Mouse (Mus musculus) heart, adult 2 months (tissue): Measurements from ENCODE around the gene Foxl1. TPM values are rescaled to one million over a fixed set of nuclear protein-coding genes. Genes with fewer than 3 reads are reported as not detected.
A peak's percentile ranks its signal among the peaks of the same experiment; 100 is the strongest.

Experiments used
- DNase-seq, 2 experiments: peaks; one replicate each; pipeline ENCODE4 v3.0.0; 2021
- H3K27ac ChIP-seq: fragments of 200-600 bp; 2 replicates; pipeline ENCODE4 v1.8.1; 2022
- H3K27me3 ChIP-seq: fragments of 200-500 bp; 2 replicates; pipeline ENCODE4 v1.6.1; 2012; ENCODE audit warnings: mild to moderate bottlenecking, low read length, inconsistent platforms, mixed read lengths; ENCODE audit not compliant: control insufficient read depth, insufficient read depth
- H3K36me3 ChIP-seq: fragments of 200-500 bp; 2 replicates; pipeline ENCODE4 v1.6.1; 2012; ENCODE audit warnings: low read length, inconsistent platforms; ENCODE audit not compliant: control insufficient read depth, insufficient read depth
- H3K4me1 ChIP-seq: fragments of 200-500 bp; 2 replicates; pipeline ENCODE4 v1.6.1; 2011; ENCODE audit warnings: low read length; ENCODE audit not compliant: control insufficient read depth, insufficient read depth
- H3K4me3 ChIP-seq: fragments of 200-600 bp; 2 replicates; pipeline ENCODE4 v1.8.1; 2022
- H3K79me2 ChIP-seq: fragments of 200-500 bp; replicated peaks from 2 replicates; pipeline ENCODE4 v1.6.1; 2012; ENCODE audit warnings: mild to moderate bottlenecking, inconsistent platforms, low read length, moderate library complexity, mixed read lengths; ENCODE audit not compliant: control insufficient read depth, insufficient read depth
- H3K9ac ChIP-seq: fragments of 200-500 bp; 2 replicates; pipeline ENCODE4 v1.6.1; 2012; ENCODE audit warnings: low read depth, mild to moderate bottlenecking, control low read depth, inconsistent platforms, low read length, mixed read lengths
- CTCF ChIP-seq: fragments of 200-600 bp; IDR thresholded peaks from 2 replicates; pipeline ENCODE4 v1.8.1; 2022; ENCODE audit warnings: antibody characterized with exemption, mild to moderate bottlenecking, moderate library complexity
- EP300 ChIP-seq: fragments of 200-500 bp; IDR thresholded peaks from 2 replicates; pipeline ENCODE4 v1.6.1; 2011; ENCODE audit warnings: low read depth, low read length, control low read depth; ENCODE audit not compliant: insufficient read depth
- POLR2A ChIP-seq: fragments of 200-500 bp; IDR thresholded peaks from 2 replicates; pipeline ENCODE4 v1.6.1; 2011; ENCODE audit warnings: mild to moderate bottlenecking, low read depth, low read length, control low read depth; ENCODE audit not compliant: insufficient read depth
- WGBS: fragments of 180-500 bp; shearing (Covaris S2); methylation state at CpG from one replicate; pipeline ENCODE4 v1.1.7; 2018; 5-methylcytosine and 5-hydroxymethylcytosine counted together
- intact Hi-C: fragments of 180-260 bp; cut with DNase I; formaldehyde crosslinking; loops from one replicate; pipeline ENCODE4 v1.15.1; 2025
- polyA plus RNA-seq: library from polyadenylated mRNA; depleted of rRNA; stranded (reverse); fragments of >200 nt; gene quantifications from 2 replicates; pipeline ENCODE4 v1.2.3, GENCODE M21; 2012
- total RNA-seq, 2 experiments: library from RNA; stranded (reverse); gene quantifications; 2 replicates each; pipeline ENCODE4 v1.2.3; 2021

The Foxl1 gene
- total and polyA plus RNA-seq, 3 experiments: 0.07 to 0.08 (median 0.08) TPM

DNA sequence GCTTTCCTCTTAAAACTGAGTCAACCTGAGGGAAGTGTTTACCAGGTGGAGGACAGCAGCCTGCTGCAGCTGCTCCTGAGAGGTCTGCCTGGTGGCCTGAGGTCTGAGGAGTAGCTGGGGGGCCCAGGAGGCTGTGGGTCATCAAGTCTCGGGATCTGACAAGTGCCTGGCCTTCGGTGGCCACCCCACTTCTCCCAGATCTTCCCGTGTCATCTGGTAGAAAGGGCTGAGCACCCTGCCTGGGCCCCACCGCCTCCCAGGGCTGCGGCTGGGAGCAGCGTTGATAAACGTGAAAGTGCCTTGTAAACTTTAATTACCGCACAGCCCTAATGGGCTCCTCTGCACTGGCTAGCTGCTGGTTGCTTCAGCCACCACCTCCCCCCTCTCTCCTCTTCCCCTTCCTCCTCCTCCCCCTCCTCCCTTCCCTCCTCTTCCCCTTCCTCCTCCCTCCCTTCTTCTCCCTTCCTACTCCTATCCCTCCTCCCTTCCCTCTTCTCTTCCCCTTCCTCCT is 20.9 kb downstream of the Foxl1 start:
- H3K4me3 ChIP-seq: no peak overlapping the region
- H3K4me1 ChIP-seq: peaks cover 3% of the 10 kb centered on the region
- 50% methylated on average over 8 of the region's 8 CpGs for whole genome bisulfite sequencing
- H3K9ac ChIP-seq: no peak overlapping the region
- H3K27ac ChIP-seq: no peak overlapping the region
- no peak for TF ChIP-seq POLR2A
- no peak for TF ChIP-seq EP300
- TF ChIP-seq CTCF: no peak
- no peaks in the 10 kb centered on the region for H3K79me2 ChIP-seq
- no peaks in the 10 kb centered on the region for H3K36me3 ChIP-seq
- no peaks in the 10 kb centered on the region for H3K27me3 ChIP-seq
- no peak for DNase-seq
- intact Hi-C loops: no loop called here

DNA sequence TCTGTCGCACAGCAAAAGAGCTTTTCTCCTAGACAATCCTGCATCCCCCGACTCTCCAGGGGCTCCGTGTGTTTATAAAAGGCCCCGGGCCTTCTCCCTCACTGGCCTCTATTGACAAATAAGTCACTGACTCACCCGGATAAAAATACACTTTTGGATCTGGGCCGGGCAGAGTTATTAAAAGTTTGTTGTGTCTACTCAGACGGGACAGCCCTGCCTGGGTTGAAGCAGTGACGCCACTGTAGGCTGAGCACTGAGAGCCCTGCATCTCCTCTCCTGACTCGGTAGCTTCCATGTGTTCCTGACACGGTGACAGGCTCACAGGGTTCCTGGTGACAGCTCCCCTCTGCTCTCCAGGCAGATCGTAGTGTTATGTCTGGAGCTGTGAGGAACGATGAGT is 24.7 kb downstream of the Foxl1 start:
- intact Hi-C loops: no loop called here
- WGBS: 23% methylated on average over 12 of the region's 12 CpGs
- Histone ChIP-seq H3K36me3 (no peaks in the 10 kb centered on the region), H3K4me3 (no peak overlapping the region), H3K9ac (no peak overlapping the region), H3K4me1 (peaks cover 3% of the 10 kb centered on the region), H3K27ac (peak overlapping the region; percentile 49; the same call in 1 of the 2 replicates), H3K27me3 (no peaks in the 10 kb centered on the region; the same call in 1 of the 2 replicates), H3K79me2 (no peaks in the 10 kb centered on the region)
- no peak for TF ChIP-seq EP300
- no peak for TF ChIP-seq CTCF
- no peak for TF ChIP-seq POLR2A
- peak; percentile 67 to 74 for DNase-seq

DNA sequence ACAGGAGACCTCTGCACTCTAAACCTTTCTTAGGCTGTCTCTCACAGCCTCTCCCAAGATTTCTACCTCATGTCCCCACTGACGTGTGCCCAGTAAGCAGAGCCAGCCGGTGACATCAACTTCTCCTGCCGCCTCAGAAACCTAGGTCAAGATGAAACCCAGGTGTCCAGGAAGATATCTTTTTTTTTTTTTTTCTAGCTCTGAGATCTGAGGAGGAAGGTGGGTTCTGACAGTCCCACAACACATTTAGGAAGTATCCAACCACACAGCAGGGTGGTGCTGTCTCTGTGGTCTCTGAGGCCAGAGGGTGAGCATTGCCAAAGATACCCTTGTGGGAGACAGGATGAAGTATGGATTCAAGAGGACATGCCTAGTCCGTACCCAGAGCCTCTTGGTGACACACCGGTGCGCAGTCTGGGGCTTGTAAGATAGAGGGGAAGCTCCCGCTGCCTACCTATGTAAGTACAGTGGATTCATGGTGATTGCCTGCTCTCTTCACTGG is 29.3 kb downstream of the Foxl1 start:
- 87% methylated on average over 7 of the region's 7 CpGs for WGBS

DNA sequence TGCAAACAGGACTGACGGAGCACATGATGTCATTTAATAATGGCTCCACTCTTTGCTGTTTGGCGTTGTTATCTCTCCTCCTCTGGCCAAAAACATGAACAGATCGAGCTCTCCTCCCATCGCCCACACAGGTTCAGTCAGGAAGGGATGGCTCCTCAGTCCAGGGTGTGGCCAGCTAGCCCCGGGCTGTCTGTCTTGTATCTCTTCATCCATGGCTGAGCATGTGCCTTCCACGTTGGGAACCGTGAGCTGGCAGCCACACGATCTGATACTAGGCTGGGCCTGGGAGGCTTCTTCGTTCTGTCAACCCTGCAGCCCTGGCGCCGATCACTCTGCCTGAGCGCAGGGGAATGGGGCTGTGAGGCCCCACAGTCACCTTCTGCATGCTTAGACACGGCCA is 31.1 kb downstream of the Foxl1 start:
- 56% methylated on average over 13 of the region's 13 CpGs for WGBS
- Histone ChIP-seq H3K27me3 (no peaks in the 10 kb centered on the region; the same call in 1 of the 2 replicates), H3K9ac (no peak overlapping the region)

More for the DNA sequence above, 29.3 kb downstream of the Foxl1 start:
- H3K4me3 ChIP-seq: no peak overlapping the region
- peaks cover 2% of the 10 kb centered on the region for H3K4me1 ChIP-seq
- no peaks in the 10 kb centered on the region for H3K36me3 ChIP-seq
- H3K79me2 ChIP-seq: no peaks in the 10 kb centered on the region
- TF ChIP-seq POLR2A (no peak), CTCF (no peak), EP300 (no peak)
- no peak for DNase-seq
- intact Hi-C loops: no loop called here
- no peak overlapping the region for H3K27ac ChIP-seq
- no peaks in the 10 kb centered on the region; the same call in 1 of the 2 replicates for H3K27me3 ChIP-seq
- H3K9ac ChIP-seq: no peak overlapping the region

DNA sequence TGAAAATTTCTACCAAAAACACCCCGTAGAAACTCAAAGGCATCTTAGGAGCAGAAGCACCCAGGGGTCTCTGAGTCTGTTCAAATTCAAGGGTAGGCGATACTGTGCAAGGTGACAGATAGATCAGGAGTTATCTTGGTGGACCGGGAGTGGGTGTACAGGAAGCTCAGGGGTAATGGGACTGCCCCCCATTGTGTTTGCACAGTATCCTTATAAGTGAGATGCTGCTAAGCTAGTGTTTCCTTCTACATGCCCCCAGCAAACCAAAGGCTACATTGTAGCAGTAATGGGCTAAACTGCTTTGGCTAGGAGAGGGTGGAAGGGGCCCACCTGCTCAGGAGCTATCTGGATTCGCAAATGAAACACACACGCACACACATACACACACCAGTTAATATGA is 33.7 kb downstream of the Foxl1 start:
- H3K9ac ChIP-seq: no peak overlapping the region
- DNase-seq: no peak
- no peaks in the 10 kb centered on the region for H3K27me3 ChIP-seq
- intact Hi-C loops: no loop called here
- no peaks in the 10 kb centered on the region for H3K79me2 ChIP-seq
- H3K4me1 ChIP-seq: peaks cover 3% of the 10 kb centered on the region; the same call in 1 of the 2 replicates
- H3K4me3 ChIP-seq: no peak overlapping the region
- TF ChIP-seq POLR2A (no peak), EP300 (no peak), CTCF (no peak)
- H3K36me3 ChIP-seq: no peaks in the 10 kb centered on the region
- no peak overlapping the region for H3K27ac ChIP-seq
- 86% methylated on average over 5 of the region's 5 CpGs for WGBS

More for the DNA sequence above, 31.1 kb downstream of the Foxl1 start:
- no peak for DNase-seq
- TF ChIP-seq POLR2A: no peak
- TF ChIP-seq CTCF: no peak
- no peak for TF ChIP-seq EP300
- Histone ChIP-seq H3K36me3 (no peaks in the 10 kb centered on the region), H3K79me2 (no peaks in the 10 kb centered on the region), H3K27ac (no peak overlapping the region), H3K4me3 (no peak overlapping the region), H3K4me1 (peaks cover 1% of the 10 kb centered on the region; the same call in 1 of the 2 replicates)
- intact Hi-C loops: no loop called here

DNA sequence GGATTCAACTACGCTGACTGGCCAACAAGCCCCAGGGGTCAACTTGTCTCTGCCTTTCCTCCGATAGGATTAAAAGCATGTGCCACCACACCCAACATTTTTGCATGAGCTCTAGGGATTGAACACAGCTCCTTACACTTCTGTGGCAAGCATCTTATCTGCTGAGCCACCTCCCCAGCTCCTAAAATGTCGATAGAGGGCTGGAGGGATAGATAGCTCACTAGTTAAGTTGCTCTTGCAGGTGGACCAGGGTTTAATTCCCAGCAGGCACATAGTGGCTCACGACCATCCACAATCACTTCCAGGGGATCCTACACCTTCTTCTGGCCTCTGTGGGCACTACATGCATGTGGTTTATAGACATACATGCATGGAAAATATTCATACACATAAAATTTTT is 34.7 kb downstream of the Foxl1 start:
- no peaks in the 10 kb centered on the region for H3K27me3 ChIP-seq

More for the DNA sequence above, 34.7 kb downstream of the Foxl1 start:
- Histone ChIP-seq H3K4me3 (no peak overlapping the region), H3K4me1 (peaks cover 3% of the 10 kb centered on the region; the same call in 1 of the 2 replicates), H3K36me3 (no peaks in the 10 kb centered on the region), H3K79me2 (no peaks in the 10 kb centered on the region), H3K9ac (no peak overlapping the region), H3K27ac (no peak overlapping the region)
- intact Hi-C loops: no loop called here
- 74% methylated on average over 4 of the region's 4 CpGs for WGBS
- TF ChIP-seq CTCF: no peak
- no peak for TF ChIP-seq POLR2A
- TF ChIP-seq EP300: no peak
- no peak for DNase-seq
